Mouse (Mus musculus): ENCODE measurements at regions not wholly inside any gene's neighbourhood (a gene's known extent, or its start where the extent isn't known, plus 50 kb on each side); places are given as distances from the start of the nearest gene placed in this dataset.

DNA sequence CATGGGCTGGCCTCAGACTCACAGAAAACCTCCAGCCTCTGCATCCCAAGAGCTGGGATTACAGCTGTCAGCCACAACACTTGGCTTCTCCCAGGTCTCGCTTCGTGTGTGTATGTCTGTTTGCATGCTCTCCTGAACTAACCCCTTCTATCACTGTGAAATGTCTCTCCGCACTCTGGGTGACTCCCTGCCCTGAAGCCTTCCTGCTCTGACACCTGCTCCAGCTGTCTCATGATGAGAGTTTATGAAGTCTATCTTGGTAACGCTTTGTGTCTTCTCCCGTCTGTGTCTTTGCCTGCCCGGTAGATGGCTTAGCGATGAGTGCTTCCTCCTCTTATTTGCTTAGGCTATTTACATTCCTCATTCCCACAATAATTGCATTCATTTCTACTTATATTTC lies 133.0 kb downstream of the Ndufa10 start:
- no peak for DNase-seq (ENCODE audit: low spot score)

DNA sequence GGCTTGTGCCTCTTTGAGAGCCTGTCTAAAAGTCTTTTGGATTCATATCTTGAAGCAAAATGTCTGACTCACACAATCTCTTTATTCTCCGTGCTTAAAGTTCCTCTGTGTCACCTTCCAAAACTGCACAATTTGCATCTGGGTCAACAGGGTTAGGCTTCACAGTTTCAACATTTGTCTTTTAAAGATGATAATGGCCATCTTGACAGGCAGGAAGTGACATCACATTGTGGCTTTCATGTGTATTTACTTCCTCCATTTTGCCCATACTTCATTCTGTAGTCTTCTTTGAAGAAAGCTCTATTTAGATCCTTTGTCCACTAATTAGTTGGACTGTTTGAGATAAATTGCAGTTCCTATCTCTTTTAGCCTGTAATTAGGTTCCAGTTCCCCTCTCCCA lies 135.1 kb downstream of the Ndufa10 start:
- no peak for DNase-seq (ENCODE audit: low spot score)

DNA sequence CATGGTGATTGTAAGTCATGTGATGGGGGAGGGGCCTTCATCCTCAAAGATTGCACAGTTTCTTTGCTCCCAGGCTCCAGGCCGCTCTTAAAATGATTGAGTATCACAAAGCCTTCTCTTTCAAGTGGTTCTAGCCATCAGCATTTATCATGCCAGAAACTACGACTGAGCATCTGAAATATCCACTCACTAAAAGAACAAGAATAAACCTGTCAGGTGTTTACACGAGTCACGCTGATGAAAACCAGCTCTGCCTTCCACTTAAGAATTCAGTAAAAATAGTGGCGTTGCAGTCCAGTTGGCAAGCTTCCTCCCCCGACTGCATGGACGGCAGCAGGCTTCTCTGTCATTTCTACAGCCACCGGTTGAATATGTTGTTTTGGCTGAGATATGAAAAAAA lies 136.2 kb downstream of the Ndufa10 start:
- DNase-seq (ENCODE audit: low spot score) = no peak

DNA sequence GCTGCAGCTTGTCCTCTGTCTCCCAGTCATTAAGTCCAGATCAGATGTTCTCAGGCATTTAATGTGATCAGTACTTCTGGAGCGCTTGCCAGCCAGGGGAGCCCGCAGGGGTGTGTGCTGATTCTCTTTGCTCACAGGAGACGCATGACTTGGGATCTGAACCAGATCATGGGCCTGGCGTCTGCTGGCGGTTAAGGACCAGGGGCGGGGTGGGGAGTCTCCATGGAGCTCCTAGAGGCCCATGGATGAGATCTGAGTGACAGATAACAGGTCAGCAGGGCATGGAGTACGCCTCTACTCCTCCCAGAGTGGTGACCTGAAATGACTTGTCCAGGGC lies 136.7 kb upstream of the Hdac4 start:
- DNase-seq (ENCODE audit: low spot score) = no peak

DNA sequence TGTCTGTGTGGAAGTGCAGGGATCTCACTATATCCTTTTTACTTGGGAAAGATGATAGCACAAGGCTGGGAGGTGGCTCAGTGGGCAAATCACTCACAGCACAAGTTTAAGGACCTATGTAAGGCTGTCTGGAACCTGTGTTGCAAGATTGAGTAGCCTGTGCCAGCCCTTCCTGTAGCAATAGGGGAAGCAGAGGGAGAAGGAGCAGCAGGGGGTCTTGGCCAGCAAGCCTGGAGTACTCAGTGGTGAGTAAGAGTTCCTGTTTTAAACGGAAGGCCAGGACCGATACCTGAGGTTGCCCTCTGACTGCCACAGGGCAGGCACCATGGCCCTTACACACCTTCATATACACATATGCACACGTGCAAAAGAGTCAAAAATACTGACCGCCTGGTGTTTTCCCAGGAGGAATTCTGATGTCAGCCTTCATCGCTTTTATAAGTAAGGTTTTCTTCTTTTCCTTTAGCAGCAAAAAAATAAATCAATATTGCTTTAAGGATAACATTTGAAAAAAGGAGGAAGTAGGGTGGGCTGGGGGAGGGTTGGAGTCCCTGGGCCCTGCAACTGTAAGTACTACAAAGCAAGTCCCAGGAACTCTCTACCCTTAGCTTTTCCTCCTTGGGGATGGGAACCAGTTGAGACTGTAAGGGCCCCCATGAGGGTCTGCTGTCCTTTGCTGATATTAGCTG lies 136.2 kb upstream of the Hdac4 start:
- DNase-seq (ENCODE audit: low spot score) = no peak

DNA sequence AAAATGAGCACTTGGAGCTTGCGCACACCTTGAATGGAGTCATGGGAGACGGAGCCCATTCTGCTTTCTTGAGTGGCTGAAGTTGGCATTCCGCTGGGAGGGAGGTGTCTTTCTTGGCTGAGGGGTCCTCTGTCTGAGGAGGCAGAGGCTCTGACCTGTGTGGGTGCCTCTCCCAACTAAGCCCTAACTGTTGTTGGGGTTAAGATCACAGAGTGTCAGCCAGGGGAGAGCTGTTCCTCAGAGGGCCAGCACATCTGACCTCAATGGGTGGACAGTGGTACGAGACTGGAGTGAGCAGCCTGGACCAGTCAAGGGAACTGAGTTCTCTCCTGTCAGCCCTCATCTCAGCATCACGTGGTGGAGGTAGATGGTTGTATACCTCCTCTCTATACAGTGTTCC lies 134.7 kb upstream of the Hdac4 start:
- DNase-seq (ENCODE audit: low spot score) = no peak

DNA sequence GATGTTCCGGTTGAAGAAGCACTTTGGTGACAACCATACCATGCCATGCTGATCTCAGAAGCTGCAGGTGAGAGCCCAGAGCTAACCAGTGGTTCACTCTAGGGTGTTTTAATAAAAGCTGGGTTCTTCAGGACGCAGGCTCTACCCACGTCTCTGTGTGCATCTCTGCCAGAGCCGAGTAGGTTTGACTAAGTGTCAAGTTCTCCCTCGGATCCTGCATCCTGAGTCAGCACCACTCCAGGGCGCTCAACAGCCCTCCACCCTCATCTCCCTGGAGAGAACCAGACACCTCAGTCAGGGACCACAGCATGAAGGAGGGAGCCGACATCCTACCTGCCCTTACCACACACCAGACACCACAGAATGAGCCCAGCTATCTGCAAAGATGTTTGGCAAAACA lies 134.0 kb upstream of the Hdac4 start:
- DNase-seq (ENCODE audit: low spot score) = no peak

DNA sequence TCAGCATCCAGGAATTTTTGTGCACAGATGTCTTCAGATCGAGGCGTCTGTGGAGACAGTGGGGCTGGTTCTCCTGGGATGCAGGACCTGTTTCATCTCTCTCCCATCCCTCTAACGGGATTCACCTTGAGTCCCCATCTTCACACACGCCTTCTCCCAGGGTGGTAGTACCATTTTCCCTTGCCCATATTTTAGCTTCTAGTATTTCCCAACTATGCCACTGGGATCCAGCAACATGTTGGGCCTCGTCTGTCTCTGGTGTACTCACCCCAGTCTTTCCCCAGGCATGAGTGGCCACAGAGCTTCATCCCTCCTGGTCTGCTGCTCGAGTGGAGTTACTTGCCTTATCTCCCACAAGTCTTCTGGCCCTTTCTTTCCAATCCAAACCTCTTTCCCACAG lies 131.6 kb upstream of the Hdac4 start:
- DNase-seq (ENCODE audit: low spot score) = no peak

DNA sequence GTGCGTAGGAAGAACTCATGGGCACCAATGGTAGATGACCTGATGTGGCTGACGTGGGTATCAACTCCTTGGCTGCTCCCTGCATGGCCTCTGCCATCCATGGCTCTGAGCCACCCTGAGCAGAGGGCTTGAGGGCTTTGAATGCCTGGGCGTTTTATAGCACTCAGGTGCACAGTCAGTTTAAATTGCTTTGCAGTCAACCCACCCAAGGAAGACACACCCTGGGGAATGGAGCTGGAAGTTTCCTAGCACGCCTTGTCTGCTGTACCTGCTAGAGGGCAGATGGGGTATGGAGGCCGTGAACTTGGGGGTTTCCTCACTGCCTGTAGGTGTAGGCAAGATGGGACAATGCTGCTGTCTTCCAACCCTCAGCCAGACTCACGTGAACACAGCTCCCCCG lies 129.8 kb upstream of the Hdac4 start:
- DNase-seq (ENCODE audit: low spot score) = no peak

DNA sequence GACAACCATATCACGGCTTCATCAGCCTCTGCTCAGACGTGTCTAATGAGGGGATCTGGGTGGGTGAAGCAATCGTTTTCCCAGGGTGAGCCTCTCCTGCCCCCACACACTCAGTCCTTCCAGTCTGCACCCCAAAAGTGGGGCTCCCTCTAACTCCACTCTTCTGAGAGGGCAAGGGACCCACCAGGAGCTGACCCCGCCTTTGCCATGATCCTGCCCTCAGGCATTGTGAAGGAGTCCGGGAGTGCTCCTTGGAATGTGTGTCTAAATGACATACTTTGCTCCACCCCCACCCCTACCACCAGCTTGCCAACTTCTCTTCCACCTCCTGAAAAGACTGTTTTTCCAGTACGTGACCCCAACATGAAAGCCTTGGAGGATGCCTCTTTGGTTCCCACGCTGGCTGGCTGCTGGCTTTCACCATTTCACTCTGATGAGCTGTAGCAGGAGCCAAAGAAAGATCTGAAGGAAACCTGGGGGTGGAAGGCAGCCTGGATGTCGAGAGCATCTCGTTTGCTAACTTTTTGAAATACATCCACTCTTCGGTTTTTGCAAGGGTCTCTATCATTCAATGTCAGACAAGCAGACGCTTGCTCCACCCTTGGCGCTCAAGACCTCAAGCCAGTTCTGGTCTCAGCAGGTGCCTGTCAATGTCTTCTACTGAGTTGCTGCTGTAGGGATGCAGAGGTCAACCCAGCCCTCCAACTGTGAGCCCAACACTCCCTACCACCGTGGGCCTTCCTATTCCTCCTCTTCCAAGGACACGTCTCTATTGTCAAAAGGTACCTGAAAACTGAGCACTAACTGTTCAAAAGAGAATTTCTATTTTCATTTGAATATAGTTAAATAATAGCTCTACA lies 128.8 kb upstream of the Hdac4 start:
- DNase-seq (ENCODE audit: low spot score) = no peak

DNA sequence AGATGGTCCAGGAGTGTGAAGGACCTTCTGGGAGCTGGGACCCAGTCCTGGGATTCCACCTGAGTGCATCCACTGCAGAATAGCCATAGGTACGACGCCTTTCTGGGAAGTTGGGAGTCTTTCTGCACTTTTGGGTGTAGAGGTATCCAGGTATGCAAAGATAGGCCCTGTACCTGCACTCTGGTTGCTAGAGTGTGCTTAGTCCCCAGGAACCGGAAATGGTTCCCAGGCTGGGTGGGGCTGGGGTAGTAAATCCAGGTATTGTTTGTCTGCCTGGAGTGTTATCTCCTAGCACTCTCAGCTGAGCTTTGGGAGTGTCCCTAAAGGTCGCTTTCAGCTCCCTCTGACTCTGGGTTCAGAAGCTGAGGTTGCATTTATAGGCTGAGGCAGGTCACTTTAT lies 121.6 kb upstream of the Hdac4 start:
- DNase-seq (ENCODE audit: low spot score) = no peak

DNA sequence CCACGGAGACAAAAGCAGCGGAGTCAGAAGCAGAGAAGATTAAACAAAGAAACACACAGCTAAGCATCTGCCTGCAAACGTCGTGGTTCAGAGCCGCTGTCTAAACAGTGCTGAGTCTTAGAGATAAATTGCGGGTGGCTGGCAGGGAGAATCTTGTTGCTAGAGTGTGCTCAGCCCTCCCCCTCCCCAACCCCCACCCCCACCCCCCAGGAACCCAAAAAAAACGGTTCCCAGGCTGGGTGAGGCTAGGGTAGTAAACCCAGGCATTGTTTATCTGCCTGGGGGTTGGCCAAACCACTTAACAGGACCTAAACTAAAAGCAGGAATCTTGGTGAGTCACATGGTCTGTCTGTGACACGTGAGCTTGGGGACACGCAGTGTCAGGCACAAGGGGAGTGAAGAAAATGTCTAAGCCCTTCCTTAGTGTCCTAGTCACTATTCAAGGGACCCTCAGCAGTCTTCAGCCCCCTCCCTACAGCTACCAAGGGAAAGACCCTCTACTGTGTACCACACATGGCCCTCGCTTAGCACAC lies 120.8 kb upstream of the Hdac4 start:
- no peak for DNase-seq (ENCODE audit: low spot score)

DNA sequence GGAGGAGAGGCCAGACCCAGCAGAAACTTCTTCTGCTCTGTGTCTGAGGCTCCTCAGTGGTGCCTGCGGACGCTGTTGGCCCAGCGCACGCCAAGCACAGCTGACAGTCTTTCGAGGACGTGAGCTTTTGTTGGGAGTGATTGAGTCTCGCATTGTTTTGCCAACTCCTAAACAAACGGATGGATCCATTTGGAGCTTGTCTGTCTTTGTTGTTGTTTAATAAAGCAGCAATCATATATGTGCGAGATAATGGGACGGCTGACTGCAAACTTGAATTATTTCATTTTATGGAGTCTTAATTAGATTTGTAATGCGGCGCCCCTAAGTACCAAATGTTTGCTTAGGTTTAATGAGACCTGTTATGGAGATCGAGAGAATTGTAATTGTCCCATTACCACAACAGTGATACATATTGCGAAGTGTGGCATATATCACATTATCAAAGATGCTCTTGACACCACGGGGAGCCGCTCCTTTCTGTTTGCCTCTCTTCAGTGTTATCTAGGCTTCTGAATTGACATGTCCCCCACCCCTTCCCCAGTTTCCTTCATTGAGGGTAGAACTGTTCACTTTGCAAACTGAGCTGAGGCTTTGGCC lies 117.6 kb upstream of the Hdac4 start:
- DNase-seq (ENCODE audit: low spot score) = no peak

DNA sequence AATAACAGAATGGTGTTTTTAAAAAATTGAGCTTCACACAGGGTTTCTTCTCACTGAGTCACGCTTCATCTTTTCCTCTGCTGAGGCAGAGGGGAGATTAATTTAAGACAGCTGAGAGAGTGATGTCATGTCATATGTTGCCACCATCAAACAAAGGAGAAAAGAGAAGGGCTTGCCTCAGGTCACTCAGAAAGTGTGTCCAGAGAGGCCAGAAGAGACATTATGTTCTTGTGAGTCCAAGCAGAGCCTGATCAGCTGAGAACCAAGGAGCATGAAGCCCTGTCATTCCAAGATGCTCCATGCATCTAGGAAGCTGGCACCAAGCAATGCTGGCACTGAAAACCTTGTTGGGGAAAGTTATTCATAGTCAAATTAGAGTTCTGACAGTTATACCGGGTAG lies 114.4 kb upstream of the Hdac4 start:
- no peak for DNase-seq (ENCODE audit: low spot score)

DNA sequence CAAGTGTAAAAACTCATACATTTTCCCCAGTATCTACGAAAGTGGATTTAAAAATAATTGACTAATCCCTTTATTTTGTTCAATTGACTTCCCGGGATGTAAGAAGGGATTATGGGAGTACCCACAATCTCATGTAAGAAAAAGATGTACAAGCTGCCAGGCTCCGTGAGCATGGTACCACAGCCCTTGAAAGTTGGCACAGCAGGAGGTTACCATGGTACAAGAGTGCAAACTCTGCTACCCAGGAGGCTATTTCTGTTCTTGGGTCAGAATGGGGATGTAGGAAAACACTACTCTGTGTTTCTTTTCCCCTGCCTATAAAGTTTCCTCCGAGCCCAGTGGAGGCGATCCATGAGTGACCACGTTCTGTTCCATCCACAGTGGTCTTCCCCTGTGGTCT lies 113.9 kb upstream of the Hdac4 start:
- no peak for DNase-seq (ENCODE audit: low spot score)

DNA sequence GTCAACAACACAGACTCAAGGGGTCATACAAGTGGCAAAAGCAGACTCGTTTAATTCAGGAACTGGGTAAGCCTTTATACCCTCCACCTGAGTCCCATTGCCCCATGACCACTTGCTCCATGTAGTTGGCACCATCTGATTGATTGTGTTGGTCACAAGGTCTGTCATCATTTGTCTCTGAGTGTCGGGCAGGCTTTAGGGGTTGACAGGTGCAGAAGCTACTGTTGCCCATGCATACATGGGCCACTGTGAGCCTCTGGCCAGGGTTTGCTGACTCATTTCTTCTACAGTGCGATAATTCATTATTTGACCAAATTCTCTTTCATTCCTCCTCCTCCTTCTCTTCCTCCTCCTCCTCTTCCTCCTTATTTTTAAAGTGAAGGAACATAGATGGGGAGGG lies 113.0 kb upstream of the Hdac4 start:
- DNase-seq (ENCODE audit: low spot score) = no peak

DNA sequence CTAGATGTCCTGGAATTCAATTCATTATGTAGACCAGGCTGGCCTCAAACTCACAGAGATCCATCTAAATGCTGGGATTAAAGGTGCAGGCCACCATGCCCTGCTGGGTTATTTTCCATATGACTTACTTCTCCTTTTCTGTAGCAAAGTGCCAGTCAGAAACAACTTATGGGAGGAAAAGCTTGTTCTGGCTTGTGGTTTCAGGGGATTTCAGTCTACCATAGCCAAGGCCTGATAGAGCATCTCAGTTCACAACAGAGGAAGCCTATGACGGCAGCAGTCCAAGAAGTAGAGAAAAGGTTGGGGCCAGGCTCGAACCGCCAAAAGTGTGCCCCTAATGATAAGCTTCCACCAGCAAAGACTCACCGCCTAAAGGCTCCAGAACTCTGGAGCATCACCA lies 110.5 kb upstream of the Hdac4 start:
- DNase-seq (ENCODE audit: low spot score) = no peak

DNA sequence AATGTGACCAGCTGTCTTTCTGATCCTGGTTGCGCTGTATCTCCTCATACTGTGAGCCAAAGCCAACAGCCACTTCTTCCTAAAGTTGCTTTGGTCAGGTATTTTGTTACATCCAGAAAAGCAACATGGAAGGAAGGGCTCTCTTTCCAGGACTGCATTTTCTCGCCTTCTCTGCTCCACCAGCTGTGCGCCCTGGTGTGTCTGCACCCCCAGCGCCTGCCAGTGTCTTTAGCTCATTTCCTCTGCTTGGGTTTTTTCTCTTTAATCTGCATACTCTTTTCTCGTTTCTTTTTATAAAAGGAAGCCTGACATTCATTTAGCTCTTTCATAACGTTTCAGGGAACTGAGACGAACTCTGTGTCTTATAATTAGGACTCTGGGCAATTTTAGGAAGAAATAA lies 103.5 kb upstream of the Hdac4 start:
- DNase-seq (ENCODE audit: low spot score) = peak; percentile 51

DNA sequence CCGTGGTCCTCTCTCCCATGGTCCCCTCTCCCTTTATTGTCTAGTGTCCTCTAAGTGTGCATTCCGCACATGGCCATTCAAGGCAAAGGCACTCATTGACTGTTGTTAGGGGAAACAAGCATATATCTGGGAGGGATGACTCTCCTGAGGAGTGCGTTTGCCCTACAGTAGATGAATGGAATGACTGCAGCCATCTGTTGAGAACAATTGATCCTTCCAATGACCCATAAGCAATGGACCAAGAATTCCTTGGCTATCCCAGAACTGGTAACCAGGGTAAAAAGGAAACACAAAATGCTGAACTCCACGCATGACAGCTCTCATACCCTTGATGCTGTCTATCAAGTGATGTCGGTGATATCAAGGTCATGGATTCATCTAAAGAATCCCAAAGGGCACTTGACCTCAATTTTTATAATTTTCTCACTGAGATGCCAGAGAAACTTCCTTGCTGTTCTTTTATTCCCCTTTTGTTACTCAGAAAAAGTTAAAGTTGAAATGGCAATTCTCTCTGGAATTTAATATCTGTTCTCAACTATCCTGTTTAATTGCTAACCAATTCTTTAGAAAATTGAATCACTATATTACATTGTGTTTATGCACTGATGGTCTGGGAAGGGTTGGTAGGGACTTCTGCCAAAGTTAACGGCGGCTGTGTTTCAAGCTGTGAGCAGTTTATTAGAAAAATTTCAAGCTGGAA lies 97.3 kb upstream of the Hdac4 start:
- DNase-seq (ENCODE audit: low spot score) = no peak

DNA sequence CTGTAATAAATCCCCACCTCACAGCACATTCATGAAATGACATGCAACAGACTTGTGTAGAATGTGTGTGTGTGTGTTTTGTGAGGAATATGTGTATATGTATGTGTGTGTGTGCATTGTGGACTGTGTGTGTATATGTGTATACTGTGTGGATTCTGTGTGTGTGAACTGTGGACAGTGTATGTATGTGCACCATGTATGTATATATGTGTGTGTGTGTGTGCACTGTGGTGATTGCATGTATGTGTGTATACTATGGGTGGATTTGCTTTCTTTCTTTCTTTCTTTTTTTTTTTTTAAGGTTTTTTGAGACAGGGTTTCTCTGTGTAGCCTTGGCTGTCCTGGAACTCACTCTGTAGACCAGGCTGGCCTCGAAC lies 91.5 kb upstream of the Hdac4 start:
- no peak for DNase-seq (ENCODE audit: low spot score)

DNA sequence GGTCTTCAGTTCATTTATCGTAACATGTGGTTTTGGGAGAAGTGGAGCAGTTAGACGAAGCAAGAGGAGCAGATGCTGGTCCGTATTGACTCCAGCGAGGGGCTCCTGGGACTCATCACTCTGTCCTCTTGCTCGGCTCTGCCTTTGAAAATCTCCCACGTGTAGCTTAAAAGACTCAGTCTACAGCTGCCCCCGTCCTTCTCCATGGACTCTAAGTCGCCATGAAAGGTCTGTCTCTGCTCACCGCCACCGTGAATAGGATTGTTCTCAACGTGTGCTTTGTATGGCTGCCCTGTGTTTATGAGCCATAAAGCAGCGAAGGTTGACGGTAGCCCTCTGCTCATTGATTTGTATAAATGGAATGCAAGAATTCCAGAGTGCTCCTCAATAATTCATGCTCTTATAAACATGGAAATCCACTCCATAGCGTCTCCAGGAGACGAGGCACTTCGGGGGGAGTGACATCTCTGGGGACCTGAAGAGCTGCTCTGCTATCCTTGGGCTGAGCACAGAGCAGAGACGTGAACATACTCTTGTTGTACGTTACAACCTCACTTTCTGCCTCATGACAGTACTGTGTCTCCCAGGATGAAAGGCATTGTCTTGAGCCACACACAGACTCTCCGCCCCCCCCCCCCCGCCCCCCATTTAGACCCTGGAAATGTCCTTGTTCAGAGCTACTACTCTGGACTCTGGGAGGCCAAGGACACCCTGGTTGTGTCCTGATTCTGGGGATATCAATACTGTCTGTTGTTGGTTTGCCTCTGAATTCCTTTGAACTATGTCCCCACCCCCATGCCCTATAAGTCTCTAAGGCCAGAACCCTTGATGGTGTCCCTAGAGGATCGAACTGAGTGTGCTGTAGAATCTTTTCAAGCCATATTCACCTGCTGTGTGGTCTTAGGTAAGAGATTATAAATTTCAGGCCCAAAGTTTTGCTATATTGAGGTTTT lies 90.8 kb upstream of the Hdac4 start:
- no peak for DNase-seq (ENCODE audit: low spot score)

Data from thymus, postnatal 0 days (tissue).